Mouse (Mus musculus): Measurements from ENCODE around the gene Pomp. TPM values are rescaled to one million over a fixed set of nuclear protein-coding genes. Genes with fewer than 3 reads are reported as not detected.

Pomp gene
- polyA plus RNA-seq, 1 experiment = 220 TPM

GRCm38 (mm10) chr5:147828846-147829245 is 31.4 kb upstream of the Pomp start:
- Histone ChIP-seq H3K4me3 (no peak overlapping the region), H3K36me3 (ENCODE audit: control insufficient read depth, insufficient read depth) (no peaks in the 10 kb centered on the region), H3K27me3 (ENCODE audit: control insufficient read depth, insufficient read depth, insufficient read length) (no peaks in the 10 kb centered on the region), H3K4me2 (ENCODE audit: low read depth) (no peak overlapping the region), H3ac (ENCODE audit: control insufficient read depth, insufficient read length) (no peak overlapping the region), H3K79me2 (ENCODE audit: control insufficient read depth, insufficient read depth) (no peaks in the 10 kb centered on the region)
- TF ChIP-seq USF1 (IDR thresholded peaks at IDR 0.05; ENCODE audit: low read depth) = no peak
- no peak for TF ChIP-seq CEBPB (IDR thresholded peaks at IDR 0.05; ENCODE audit: insufficient read depth, poor library complexity, severe bottlenecking)
- no peak for TF ChIP-seq MAX (IDR thresholded peaks at IDR 0.05; ENCODE audit: low read depth)
- no peak for TF ChIP-seq SRF (IDR thresholded peaks at IDR 0.05; ENCODE audit: control insufficient read depth, insufficient read length, low read depth)
- TF ChIP-seq TCF12 (IDR thresholded peaks at IDR 0.05; ENCODE audit: insufficient read depth, poor library complexity, severe bottlenecking) = no peak
- no peak for TF ChIP-seq E2F4 (IDR thresholded peaks at IDR 0.05; ENCODE audit: insufficient read depth)
- no peak for TF ChIP-seq MYOG (IDR thresholded peaks at IDR 0.05; ENCODE audit: control insufficient read depth in 1 of 3, insufficient read depth in 1 of 3, insufficient read length in 2 of 3, low read depth in 2 of 3)
- no peak for TF ChIP-seq TCF3 (IDR thresholded peaks at IDR 0.05; ENCODE audit: insufficient read length, low read depth)
- TF ChIP-seq MYOD1 (IDR thresholded peaks at IDR 0.05; ENCODE audit: control insufficient read depth in 1 of 3, insufficient read length in 2 of 3, low read depth in 2 of 3) = no peak
- no peak for TF ChIP-seq REST (IDR thresholded peaks at IDR 0.05; ENCODE audit: insufficient read depth, insufficient read length)
- no peak for TF ChIP-seq POLR2A (IDR thresholded peaks at IDR 0.05; ENCODE audit: insufficient read length, low read depth)
- no peak for TF ChIP-seq POLR2AphosphoS2 (IDR thresholded peaks at IDR 0.05; ENCODE audit: insufficient read length, low read depth)

- no peaks in the 10 kb centered on the region for H3K36me3 ChIP-seq (ENCODE audit: control insufficient read depth, insufficient read depth)
- no peak overlapping the region for H3ac ChIP-seq (ENCODE audit: control insufficient read depth, insufficient read length)
- H3K4me2 ChIP-seq (ENCODE audit: low read depth) = no peak overlapping the region
- TF ChIP-seq POLR2A (IDR thresholded peaks at IDR 0.05; ENCODE audit: insufficient read length, low read depth) = no peak
- TF ChIP-seq USF1 (IDR thresholded peaks at IDR 0.05; ENCODE audit: low read depth) = peak; percentile 10
- H3K27me3 ChIP-seq (ENCODE audit: control insufficient read depth, insufficient read depth, insufficient read length) = no peaks in the 10 kb centered on the region
- no peak overlapping the region for H3K4me3 ChIP-seq
- no peaks in the 10 kb centered on the region for H3K79me2 ChIP-seq (ENCODE audit: control insufficient read depth, insufficient read depth)
Observed at GRCm38 (mm10) chr5:147832842-147833241, 27.4 kb upstream of the Pomp start.

GRCm38 (mm10) chr5:147834841-147835500 is 25.3 kb upstream of the Pomp start:
- Histone ChIP-seq H3K4me2 (ENCODE audit: low read depth) (no peak overlapping the region), H3K79me2 (ENCODE audit: control insufficient read depth, insufficient read depth) (no peaks in the 10 kb centered on the region), H3ac (ENCODE audit: control insufficient read depth, insufficient read length) (no peak overlapping the region), H3K4me3 (no peak overlapping the region), H3K27me3 (ENCODE audit: control insufficient read depth, insufficient read depth, insufficient read length) (no peaks in the 10 kb centered on the region), H3K36me3 (ENCODE audit: control insufficient read depth, insufficient read depth) (no peaks in the 10 kb centered on the region)
- TF ChIP-seq SRF (IDR thresholded peaks at IDR 0.05; ENCODE audit: control insufficient read depth, insufficient read length, low read depth) = no peak
- TF ChIP-seq TCF12 (IDR thresholded peaks at IDR 0.05; ENCODE audit: insufficient read depth, poor library complexity, severe bottlenecking) = no peak
- no peak for TF ChIP-seq E2F4 (IDR thresholded peaks at IDR 0.05; ENCODE audit: insufficient read depth)
- TF ChIP-seq CEBPB (IDR thresholded peaks at IDR 0.05; ENCODE audit: insufficient read depth, poor library complexity, severe bottlenecking) = no peak
- TF ChIP-seq MYOD1 (IDR thresholded peaks at IDR 0.05; ENCODE audit: control insufficient read depth in 1 of 3, insufficient read length in 2 of 3, low read depth in 2 of 3) = no peak
- no peak for TF ChIP-seq POLR2A (IDR thresholded peaks at IDR 0.05; ENCODE audit: insufficient read length, low read depth)
- TF ChIP-seq TCF3 (IDR thresholded peaks at IDR 0.05; ENCODE audit: insufficient read length, low read depth) = no peak
- TF ChIP-seq USF1 (IDR thresholded peaks at IDR 0.05; ENCODE audit: low read depth) = no peak
- TF ChIP-seq POLR2AphosphoS2 (IDR thresholded peaks at IDR 0.05; ENCODE audit: insufficient read length, low read depth) = no peak
- no peak for TF ChIP-seq MYOG (IDR thresholded peaks at IDR 0.05; ENCODE audit: control insufficient read depth in 1 of 3, insufficient read depth in 1 of 3, insufficient read length in 2 of 3, low read depth in 2 of 3)
- no peak for TF ChIP-seq MAX (IDR thresholded peaks at IDR 0.05; ENCODE audit: low read depth)
- no peak for TF ChIP-seq REST (IDR thresholded peaks at IDR 0.05; ENCODE audit: insufficient read depth, insufficient read length)

- H3ac ChIP-seq (ENCODE audit: control insufficient read depth, insufficient read length) = no peak overlapping the region
- no peak for TF ChIP-seq MAX (IDR thresholded peaks at IDR 0.05; ENCODE audit: low read depth)
- TF ChIP-seq MYOG (IDR thresholded peaks at IDR 0.05; ENCODE audit: control insufficient read depth in 1 of 3, insufficient read depth in 1 of 3, insufficient read length in 2 of 3, low read depth in 2 of 3) = no peak
Observed at GRCm38 (mm10) chr5:147839418-147839817, 20.8 kb upstream of the Pomp start.

GRCm38 (mm10) chr5:147843340-147843739 is 16.9 kb upstream of the Pomp start:
- Histone ChIP-seq H3K4me2 (ENCODE audit: low read depth) (no peak overlapping the region), H3ac (ENCODE audit: control insufficient read depth, insufficient read length) (no peak overlapping the region), H3K36me3 (ENCODE audit: control insufficient read depth, insufficient read depth) (no peaks in the 10 kb centered on the region), H3K27me3 (ENCODE audit: control insufficient read depth, insufficient read depth, insufficient read length) (no peaks in the 10 kb centered on the region), H3K79me2 (ENCODE audit: control insufficient read depth, insufficient read depth) (no peaks in the 10 kb centered on the region), H3K4me3 (no peak overlapping the region)
- TF ChIP-seq TCF3 (IDR thresholded peaks at IDR 0.05; ENCODE audit: insufficient read length, low read depth) (no peak), CEBPB (IDR thresholded peaks at IDR 0.05; ENCODE audit: insufficient read depth, poor library complexity, severe bottlenecking) (no peak), USF1 (IDR thresholded peaks at IDR 0.05; ENCODE audit: low read depth) (no peak), MYOD1 (IDR thresholded peaks at IDR 0.05; ENCODE audit: control insufficient read depth in 1 of 3, insufficient read length in 2 of 3, low read depth in 2 of 3) (no peak), MYOG (IDR thresholded peaks at IDR 0.05; ENCODE audit: control insufficient read depth in 1 of 3, insufficient read depth in 1 of 3, insufficient read length in 2 of 3, low read depth in 2 of 3) (no peak), POLR2AphosphoS2 (IDR thresholded peaks at IDR 0.05; ENCODE audit: insufficient read length, low read depth) (no peak), TCF12 (IDR thresholded peaks at IDR 0.05; ENCODE audit: insufficient read depth, poor library complexity, severe bottlenecking) (no peak), SRF (IDR thresholded peaks at IDR 0.05; ENCODE audit: control insufficient read depth, insufficient read length, low read depth) (no peak), REST (IDR thresholded peaks at IDR 0.05; ENCODE audit: insufficient read depth, insufficient read length) (no peak), POLR2A (IDR thresholded peaks at IDR 0.05; ENCODE audit: insufficient read length, low read depth) (no peak), MAX (IDR thresholded peaks at IDR 0.05; ENCODE audit: low read depth) (no peak), E2F4 (IDR thresholded peaks at IDR 0.05; ENCODE audit: insufficient read depth) (no peak)

More at GRCm38 (mm10) chr5:147839418-147839817, 20.8 kb upstream of the Pomp start:
- Histone ChIP-seq H3K27me3 (ENCODE audit: control insufficient read depth, insufficient read depth, insufficient read length) (no peaks in the 10 kb centered on the region), H3K4me3 (no peak overlapping the region), H3K79me2 (ENCODE audit: control insufficient read depth, insufficient read depth) (no peaks in the 10 kb centered on the region), H3K4me2 (ENCODE audit: low read depth) (no peak overlapping the region), H3K36me3 (ENCODE audit: control insufficient read depth, insufficient read depth) (no peaks in the 10 kb centered on the region)
